Mouse (Mus musculus) gastrocnemius, postnatal 36 days (tissue): ENCODE measurements around the gene Rint1. TPM values are rescaled to one million over a fixed set of nuclear protein-coding genes. Genes with fewer than 3 reads are reported as not detected.
"Not testable (repeated sequence)": the region's sequence is repeated elsewhere in the genome, so short reads cannot be mapped to it uniquely, and the experiment has no call there.

Experiments
- DNase-seq, 2 experiments: peaks; one replicate each; pipeline ENCODE4 v3.0.0; 2022
- intact Hi-C: fragments of 180-260 bp; cut with DNase I; formaldehyde crosslinking; loops from one replicate; pipeline ENCODE4 v1.15.1; 2025
- total RNA-seq, 2 experiments: library from RNA; stranded (reverse); gene quantifications; 2 replicates each; pipeline ENCODE4 v1.2.3; 2021

Rint1 gene
- total RNA-seq, 2 experiments from 2014 or later, result 6.3 to 7.0 TPM

DNA sequence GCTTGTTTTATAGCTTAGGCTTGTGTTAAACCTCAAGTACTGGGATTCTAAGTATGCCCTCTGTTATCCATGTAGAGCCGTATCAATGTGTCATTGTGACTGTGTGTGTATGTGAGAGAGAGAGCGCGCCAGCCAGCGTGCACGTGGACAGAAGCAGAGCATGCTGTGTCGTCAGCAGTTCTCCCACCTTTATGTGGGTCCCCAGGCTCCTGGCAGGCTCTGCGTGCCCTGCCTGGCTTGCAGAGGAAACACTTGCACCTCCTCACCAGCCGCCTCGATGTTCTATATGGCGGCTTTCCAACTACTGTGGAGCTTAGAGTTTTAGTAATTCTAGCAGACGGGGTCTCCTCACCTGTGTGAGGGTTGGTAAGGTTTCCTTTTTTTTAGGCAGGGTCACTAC, 34.8 kb downstream of the Rint1 start:
- DNase-seq, result no peak
- intact Hi-C loops, result no loop called here

DNA sequence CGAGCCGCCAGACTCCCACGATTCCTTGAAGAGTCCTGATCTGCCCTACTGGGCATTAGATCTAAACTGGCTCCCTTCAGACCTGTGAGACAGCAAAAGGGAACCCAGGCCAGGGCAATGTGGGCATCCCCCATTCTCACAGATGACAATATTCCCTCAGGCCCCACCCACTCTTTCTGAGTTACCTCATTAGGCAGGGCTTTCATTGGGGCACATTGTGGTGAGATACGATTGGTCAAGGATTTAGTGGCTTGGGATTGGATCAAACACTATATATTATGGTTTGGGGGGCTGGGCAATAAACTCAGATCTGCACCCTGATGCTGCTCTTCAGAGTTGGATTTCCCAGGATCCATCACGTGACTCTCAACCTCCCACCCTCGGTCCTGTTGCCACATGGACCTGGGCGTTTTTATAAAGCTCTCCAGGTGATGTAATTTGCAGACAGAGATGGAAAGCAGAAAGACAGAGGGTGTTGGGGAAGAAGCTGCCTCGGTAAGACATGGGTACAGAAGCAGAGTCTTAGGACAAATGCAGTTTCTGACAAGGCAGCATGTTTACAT, 36.7 kb downstream of the Rint1 start:
- no peak for DNase-seq
- intact Hi-C loops, result no loop called here

DNA sequence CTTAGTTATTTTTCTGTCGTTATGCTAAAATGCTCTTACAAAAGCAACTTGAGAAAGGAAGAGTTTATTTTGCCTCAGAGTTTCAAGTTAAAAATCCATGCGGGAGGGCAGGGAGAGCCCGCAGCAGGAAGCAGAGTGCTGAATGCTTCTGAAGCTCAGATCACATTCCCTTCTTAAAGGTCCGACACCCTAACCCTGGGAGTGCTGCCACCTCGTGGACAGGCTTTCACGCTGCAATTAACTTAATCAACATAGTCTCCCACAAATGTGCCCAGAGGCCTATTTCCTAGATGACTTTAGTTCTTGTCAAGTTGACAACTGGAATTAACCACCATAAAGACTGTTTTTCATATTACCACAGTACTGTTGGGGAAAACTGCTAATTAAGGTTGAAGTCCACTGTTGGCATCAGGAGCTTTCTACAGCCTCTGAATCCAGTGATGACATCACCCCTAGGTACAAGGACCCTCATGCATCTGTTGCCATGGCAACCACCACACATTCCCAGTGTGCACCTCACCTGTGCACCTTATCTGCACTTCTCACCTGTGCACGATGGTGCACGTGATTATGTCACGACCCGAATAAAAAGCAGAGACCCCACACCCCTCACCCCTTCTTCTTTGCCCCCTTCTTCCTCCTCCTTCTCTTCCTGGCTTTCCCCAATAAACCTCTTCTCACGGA, 39.0 kb downstream of the Rint1 start:
- intact Hi-C loops, result loop anchor here (5.0 kb wide), 1 partner anchor 34 kb away; no protein-coding TSS in a partner anchor
- peak; percentile 22 to 66 for DNase-seq

DNA sequence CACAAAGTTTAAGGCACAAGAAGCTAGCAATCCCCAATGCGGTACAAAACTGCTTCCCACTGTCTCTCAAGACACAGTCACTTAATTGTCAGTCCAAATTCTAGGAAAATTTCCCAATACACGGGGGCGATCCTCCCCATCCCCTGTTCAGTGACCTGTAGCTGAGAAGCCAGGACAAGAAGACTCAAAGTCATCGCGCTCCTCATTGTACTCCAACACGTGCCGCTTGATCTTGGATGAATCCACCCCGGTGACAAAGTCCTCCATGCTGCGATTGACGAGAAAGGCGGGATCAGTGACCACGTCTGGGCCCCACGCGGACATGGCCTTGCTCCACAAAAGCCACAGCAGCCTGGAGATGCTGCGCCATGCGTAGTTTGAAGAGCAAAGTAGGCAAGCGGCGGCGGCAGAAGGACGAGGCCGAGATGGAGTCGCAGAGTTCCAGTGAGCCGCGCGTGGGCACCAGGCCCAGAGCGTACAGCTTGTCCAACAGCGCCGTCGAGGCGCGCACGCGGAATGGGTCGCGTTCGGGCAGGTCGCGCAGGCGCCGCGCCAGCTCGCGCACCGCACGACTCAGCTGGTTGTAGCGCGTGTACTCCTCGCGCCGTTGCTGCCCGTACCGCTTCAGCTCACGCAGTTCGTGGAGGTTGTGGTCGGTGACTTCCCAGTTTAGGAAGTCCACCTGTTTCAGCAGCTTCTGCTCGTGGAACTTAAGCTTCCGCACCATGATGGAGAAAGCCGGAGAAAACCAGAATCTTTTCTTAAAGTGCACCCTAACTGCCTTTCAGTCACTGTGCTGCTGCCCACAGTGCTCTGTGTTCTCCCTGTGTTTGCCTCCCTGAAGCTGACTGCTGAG, 43.6 kb downstream of the Rint1 start:
- DNase-seq, result no peak
- intact Hi-C loops, result no loop called here

DNA sequence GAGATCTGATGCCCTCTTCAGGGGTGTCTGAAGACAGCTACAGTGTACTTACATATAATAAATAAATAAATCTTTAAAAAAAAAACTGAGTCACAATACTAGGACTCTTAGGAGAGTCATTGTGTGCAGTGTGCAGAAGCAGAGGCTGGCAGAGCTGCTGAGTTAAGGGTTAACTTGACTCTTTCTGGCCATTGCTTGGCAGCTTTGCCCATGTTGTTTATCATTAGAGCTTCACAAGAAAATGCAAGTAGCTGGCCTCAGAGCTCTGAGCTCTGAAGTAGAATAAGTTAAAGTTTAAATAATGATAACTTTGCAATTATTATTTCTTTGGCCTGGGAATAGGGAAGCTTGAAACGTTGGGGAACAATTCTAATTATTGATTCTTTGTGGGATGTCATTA, 48.2 kb downstream of the Rint1 start:
- intact Hi-C loops, DNase-seq: not testable (repeated sequence)

DNA sequence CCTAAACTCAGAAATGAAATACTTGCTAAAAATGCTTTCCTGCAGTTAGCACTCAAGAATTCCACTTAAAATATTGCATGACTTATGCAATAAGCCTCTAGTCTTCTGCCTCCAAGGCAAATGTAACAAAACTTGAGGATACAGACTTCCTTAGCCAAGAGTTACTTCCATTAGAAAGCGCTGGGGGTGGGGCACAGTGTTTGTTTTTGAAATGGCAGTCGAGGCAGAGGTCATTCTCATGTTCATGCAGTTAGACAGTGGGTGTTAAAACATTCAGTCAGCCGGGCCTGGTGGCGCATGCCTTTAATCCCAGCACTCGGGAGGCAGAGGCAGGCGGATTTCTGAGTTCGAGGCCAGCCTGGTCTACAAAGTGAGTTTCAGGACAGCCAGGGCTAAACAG, 50.6 kb downstream of the Rint1 start:
- intact Hi-C loops, result no loop called here

DNA sequence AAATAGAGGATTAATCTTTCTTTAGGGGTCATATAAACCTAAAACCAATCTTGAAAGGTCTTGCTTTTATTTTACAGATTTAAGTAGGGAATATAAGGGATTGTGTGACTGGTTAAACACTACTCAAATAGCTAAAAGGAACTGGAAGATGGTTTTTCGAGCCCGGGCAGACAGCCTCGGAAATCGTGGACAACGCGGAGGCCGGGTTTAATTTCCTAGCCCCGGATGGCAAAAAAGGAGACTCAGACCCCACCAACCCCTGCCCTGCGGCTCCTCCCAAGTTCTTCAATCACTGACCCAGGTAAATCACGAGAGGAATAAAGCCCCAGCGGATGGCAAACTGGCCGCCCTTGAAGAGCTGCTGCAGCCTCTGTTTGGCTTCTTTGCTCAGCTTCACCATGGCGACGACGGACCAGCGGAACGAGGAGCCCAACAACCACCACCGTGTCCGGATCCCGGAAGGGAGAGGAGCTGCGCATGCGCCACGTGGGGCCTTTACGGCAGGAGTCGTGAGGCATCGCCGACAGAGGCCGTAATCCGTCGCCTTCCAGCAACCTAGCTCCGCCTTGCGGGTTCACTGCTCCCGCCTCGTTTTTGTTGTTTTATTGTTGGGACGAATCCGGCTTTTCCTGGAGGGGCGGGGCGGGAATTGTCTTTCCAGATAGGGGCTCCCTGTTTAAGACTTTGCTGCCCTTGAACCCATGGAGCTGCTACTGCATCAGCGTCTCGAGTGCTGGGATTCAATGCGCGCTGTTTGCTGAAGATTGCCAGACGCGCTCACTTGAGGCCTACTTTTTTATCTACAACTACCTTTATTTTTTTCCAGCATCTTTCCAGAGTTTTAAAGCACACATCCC, 56.4 kb downstream of the Rint1 start, which contains the start of gene Tomm7:
Tomm7 (minus strand) TSS at position 488 of the 857 bp plus-strand sequence.
- peak; percentile 90 to 97 for DNase-seq
- intact Hi-C loops, result no loop called here

More for the DNA sequence above, 50.6 kb downstream of the Rint1 start:
- DNase-seq, result no peak

DNA sequence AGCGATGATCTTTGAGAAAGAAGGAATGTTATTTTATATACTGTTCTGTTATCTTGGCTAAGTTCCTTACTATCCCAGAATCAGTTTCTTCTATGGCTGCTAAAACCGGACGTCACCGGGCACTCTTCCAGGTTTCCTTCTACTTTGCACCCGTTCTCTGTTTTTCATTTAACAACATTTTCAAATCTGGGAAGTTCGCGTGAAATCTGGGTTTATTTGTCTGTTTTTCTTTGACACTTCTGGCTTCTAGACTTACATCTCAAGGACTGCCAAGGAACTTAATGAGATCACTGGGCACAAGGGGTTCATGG, 57.0 kb downstream of the Rint1 start:
- peak in 1 of 2 experiments; percentile 18 for DNase-seq
- intact Hi-C loops, result no loop called here

DNA sequence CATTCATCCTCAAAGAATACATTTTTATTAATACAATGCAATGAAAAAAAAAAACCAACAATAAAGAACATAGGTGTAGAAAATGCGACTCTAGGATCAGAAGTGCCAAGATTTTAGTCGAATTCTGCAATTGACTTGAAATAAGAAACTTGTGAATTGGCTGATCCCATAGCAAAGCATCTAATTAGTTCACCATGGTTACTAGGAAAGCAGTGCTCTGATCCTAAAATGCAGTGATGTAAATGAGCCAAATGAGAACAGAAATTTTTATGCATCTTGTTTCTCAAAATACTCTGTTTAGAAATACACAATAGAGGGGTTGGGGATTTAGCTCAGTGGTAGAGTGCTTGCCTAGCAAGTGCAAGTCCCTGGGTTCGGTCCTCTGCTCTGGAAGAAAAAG, 57.6 kb downstream of the Rint1 start:
- intact Hi-C loops, result loop anchor here (5.0 kb wide), 1 partner anchor 232 kb away; no protein-coding TSS in a partner anchor
- no peak for DNase-seq

DNA sequence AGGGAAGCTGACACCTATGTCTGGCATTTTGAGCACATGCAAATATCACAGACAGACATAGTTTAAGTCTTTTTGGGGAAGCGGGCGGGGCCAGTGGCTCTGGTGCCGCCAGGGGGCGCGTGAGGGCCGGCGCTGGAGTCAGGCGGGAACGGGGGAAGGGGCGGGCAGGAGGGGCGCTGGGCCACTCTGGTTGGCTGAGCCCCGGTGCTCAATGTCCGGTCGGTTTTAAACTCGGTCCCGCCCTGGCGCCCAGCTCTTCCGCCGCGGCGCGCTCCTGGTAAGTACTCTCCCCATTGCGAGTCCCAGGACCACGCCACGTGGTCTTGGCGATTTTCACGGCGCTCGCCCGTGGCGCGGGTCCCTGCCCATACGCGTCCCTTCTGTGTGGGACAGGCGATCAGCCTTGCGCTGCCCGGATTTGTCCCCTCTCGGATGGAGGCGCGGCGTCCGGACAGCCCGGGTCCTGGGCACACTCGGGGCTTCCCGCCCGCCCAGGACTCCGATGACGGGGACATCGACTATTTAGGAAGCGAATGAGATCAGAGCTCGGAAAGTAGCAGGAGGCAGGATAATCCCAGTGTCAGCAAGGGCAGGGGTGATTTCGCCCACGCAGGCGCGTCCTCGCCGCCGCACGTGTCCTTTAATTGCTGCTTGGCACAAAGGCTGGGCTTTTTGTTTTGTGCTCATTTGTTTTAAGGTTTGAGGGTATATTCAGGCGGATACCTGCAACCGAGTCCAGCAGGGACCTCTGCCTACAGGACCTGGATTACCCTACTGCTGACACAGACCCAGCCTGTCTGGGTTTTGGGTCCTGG, 63.0 kb downstream of the Rint1 start:
- intact Hi-C loops, result no loop called here
- peak; percentile 90 for DNase-seq

DNA sequence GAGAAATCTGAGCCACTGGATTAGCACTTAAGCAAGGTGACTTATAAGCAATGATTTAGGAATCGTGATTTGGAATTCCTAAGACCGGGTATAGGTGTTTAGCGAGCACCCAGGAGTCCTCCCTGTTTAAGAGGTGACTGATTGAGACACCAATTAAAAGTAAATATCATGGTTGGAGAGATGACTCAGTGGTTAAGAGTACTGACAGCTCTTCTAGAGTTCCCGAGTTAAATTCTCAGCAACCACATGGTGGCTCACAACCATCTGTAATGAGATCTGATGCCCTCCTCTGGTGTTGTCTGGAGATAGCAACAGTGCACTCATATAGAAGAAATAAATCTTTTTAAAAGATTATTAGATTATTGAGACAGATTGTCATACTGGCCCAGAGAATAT, 63.6 kb downstream of the Rint1 start:
- intact Hi-C loops, DNase-seq: not testable (repeated sequence)

DNA sequence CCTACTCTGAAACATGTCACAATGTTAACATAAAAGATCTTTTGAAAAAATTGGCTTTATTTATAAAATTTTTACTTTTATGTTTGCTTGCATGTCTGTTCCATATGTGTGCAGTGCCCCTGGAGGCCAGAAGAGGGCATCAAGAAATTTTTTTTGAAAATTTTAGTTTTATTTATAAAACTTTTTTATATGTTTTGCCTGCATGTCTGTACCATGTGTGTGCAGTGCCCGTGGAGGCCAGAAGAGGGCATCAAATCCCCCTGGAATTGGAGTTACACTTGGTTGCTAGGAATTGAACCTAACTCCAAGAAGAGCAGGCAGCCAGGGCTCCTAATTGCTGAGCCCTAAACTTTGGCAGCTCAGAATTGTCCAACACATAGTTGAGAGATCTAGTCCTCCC, 65.4 kb downstream of the Rint1 start:
- DNase-seq, intact Hi-C loops: not testable (repeated sequence)

DNA sequence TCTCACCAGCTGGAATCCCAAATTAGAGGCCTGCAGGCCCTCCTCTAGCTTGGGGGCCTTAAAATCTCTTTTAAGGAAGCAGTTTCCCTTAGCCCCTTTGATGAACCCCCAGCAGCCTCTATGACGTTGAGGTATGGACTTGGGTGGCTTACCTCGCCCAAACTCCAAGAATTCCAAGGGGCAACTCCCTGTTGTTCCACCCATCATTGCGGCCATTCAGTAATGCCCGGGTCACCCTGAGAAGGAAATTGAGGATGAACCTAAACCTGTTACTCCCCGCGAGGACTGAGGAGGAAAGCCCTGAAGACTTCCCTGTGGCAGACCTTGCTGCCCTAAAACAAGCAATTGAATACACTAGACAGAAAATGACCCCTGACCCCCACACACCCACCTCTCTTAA, 68.0 kb downstream of the Rint1 start:
- intact Hi-C loops, result no loop called here
- DNase-seq, result no peak

DNA sequence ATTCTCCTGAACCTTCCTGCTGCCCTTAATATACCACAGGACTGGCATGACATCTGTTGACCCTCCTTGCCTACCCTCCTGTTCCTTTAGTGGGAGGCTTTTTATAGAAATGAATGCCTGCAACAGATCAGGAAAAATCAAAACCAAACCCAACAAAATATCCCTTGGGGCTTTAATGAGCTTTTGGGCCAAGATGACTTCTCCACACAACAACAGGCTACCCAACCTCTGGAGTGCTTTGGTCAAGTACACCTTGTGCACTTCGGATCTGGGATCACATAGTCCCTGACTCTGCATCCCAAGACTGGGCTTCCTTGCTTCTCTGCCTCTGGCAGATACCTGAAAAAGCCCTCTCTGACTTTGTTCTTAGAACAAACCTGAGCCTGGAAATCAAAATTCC, 68.7 kb downstream of the Rint1 start:
- intact Hi-C loops, result no loop called here

DNA sequence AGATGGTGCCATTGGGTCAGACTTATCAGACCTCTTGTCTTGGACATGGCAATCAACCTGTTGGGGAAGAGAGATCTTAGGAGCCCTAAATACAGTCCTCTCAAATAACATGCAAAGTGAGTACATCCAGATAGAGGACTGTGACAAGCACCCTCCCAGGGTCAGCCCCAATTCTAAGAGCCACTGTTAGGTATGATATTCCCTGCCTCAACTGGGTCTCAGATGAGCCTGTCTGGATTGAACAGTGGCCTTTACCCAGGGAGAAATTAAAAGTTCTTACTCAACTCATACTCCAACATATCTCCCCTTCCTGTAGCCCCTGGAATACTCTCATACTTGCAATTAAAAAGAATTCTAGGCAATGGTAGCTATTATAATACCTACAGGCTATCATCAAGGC, 69.7 kb downstream of the Rint1 start:
- intact Hi-C loops, result no loop called here

More for the DNA sequence above, 68.7 kb downstream of the Rint1 start:
- DNase-seq, result no peak

DNA sequence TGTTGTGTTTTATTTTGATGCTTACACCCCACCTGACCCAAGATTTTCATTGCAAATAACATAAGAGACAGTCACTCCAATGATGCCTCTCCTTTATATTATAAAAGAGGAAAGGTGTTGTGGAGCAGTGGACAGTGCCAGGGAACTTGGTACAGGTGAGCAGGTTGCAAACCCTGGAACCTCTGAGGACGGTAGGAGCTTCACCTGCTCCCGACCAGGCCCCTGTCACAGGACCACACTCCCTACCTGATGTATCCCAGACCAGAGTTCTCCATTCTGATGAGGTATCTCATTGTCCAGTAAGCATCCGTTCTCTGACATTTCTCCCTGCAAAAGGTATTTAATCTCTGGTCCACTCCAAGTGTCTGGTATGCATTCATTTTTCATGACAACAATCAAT, 70.5 kb downstream of the Rint1 start:
- intact Hi-C loops, result no loop called here
- no peak for DNase-seq

More for the DNA sequence above, 69.7 kb downstream of the Rint1 start:
- DNase-seq, result no peak

DNA sequence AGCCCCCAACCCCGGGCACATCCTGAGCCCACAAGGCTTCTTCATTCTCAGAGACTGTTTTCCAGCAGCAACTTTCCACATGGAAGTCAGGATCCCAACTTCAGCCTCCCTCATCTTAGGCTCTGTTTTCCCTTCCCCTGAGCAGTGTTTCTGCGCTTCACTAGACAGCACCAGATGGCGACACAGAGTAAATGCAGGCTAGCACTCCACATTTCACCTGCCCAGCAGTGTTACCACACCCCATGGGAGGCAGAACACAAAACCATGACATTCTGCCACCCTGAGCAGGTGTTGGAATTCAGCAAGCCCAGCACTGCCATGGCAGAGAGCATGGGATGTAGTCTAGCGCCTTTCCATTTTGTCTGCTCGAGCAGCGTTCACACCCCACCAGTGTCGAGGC, 71.1 kb downstream of the Rint1 start:
- intact Hi-C loops, result no loop called here
- DNase-seq, result no peak

DNA sequence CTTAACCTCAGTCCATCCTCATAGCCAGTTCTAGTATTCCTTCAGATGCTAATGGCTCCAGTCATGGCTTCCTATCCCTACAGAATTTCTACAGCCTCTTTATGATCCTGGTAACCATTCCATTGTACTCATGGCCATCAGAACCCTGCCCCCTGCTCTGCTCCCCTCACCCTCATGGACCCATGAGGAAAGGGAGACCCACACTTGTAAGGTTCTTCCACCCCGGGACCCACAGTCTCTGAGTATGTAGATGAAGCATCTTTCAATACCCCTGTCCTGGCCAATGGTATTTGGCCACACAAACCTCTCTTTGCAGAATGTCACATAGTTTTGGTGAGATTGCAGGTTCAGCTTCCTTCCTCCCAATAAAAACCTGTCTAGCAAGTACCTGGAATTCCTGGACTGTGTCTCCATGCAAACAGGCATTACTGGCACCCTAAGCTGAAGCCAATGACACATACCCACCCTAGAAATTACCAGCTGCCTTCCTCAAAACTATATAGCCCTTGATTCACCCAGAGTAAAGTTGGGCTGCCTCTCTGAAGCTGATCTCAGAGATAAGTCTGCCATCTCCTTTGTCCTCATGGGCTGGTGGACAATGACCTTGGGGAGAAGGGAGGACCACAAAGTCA, 71.7 kb downstream of the Rint1 start:
- intact Hi-C loops, result no loop called here
- no peak for DNase-seq

DNA sequence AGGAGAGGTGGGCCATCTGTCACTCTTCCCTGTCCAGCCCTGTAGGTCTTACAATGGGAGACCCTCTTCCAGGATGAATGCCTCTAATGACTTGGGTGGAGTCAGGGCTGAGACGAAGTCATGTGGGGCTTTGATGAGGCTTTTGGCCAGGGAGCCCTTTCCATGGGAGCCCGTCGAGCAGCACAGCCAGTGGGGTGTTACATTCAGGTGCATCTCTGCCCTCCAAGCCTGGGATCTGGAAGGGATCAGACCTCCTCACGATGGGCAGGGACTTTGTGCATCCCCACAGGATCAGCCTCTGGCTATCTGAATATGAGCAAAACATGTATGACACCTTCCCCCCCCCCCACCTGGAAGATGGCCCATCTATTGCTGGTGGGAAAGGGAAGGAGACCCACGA, 72.4 kb downstream of the Rint1 start:
- intact Hi-C loops, result no loop called here

More for the DNA sequence above, 72.4 kb downstream of the Rint1 start:
- DNase-seq, result no peak
